Mouse (Mus musculus): Measurements from ENCODE around the gene Ugcg.

DNA sequence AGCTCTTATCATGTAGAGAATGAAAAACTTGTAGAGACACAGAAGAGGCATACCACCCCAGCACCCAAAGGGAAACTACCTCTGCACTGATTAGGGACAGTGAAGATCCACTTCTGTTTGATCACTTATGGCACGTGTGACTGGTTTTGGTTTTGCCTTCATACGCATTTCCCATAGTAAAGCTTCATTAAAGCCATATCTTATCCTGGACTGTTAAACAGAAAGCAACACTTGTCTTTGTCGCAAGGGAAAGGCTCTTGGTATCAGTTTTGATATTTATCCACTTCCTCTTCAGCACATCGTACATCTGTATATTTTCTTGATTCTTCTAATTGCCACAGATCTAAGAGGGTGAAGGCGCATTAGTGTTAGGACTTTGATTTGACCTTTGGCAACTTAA lies 25.6 kb downstream of the Ugcg start:
- TF ChIP-seq CTCF (IDR thresholded peaks at IDR 0.05; ENCODE audit: extremely low read depth, insufficient read depth, insufficient read length, insufficient replicate concordance): no peak
- TF ChIP-seq POLR2A (IDR thresholded peaks at IDR 0.05; ENCODE audit: low read depth, low read length): no peak
